Mouse (Mus musculus) gastrocnemius, postnatal 25 days (tissue): ENCODE data around the gene Arhgap28. TPM values are rescaled to one million over a fixed set of nuclear protein-coding genes. Genes with fewer than 3 reads are reported as not detected.
A peak's percentile ranks its signal among the peaks of the same experiment; 100 is the strongest.

Experiments used
- DNase-seq: peaks from one replicate; pipeline ENCODE4 v3.0.0; 2022
- long read RNA-seq, 2 experiments: library from polyadenylated mRNA; stranded (forward); transcript quantifications; one replicate each; pipeline ENCODE4 v2.0.0; 2021
- total RNA-seq, 2 experiments: library from RNA; stranded (reverse); gene quantifications; 1 replicate in 1 of 2; 2 replicates in 1 of 2; pipeline ENCODE4 v1.2.3; 2021

Arhgap28 gene
- 1 to 10 TPM; 1.1 to 1.6 TPM for total RNA-seq
- long read RNA-seq, experiment 1 = 0 reads
- long read RNA-seq, experiment 2, full-length matches to known transcripts = 1 of 2 reads
- long read RNA-seq, experiment 2, partial matches to known transcripts = 0 of 2 reads
- long read RNA-seq, experiment 2, other reads (novel, unspliced or antisense) = 1 of 2 reads

GRCm38 (mm10) chr17:68003741-68004560 lies at the start of gene Arhgap28:
Gene Arhgap28 (minus strand): TSS chr17:68004120.
- DNase-seq = peak; percentile 85

GRCm38 (mm10) chr17:68046341-68046675 lies 42.4 kb upstream of the Arhgap28 start:
- DNase-seq = no peak

GRCm38 (mm10) chr17:68045655-68046340 lies 41.9 kb upstream of the Arhgap28 start:
- no peak for DNase-seq

- no peak for DNase-seq
Observed at GRCm38 (mm10) chr17:68042377-68042776, 38.5 kb upstream of the Arhgap28 start.

- DNase-seq = no peak
Observed at GRCm38 (mm10) chr17:68037011-68037410, 33.1 kb upstream of the Arhgap28 start.

GRCm38 (mm10) chr17:68029495-68029894 lies 25.6 kb upstream of the Arhgap28 start:
- DNase-seq = no peak

- DNase-seq = no peak
Observed at GRCm38 (mm10) chr17:68028519-68028918, 24.6 kb upstream of the Arhgap28 start.

- no peak for DNase-seq
Observed at GRCm38 (mm10) chr17:68024327-68024726, 20.4 kb upstream of the Arhgap28 start.

- no peak for DNase-seq
Observed at GRCm38 (mm10) chr17:68019466-68020065, 15.6 kb upstream of the Arhgap28 start.

GRCm38 (mm10) chr17:68017095-68017494 lies 13.2 kb upstream of the Arhgap28 start:
- no peak for DNase-seq

GRCm38 (mm10) chr17:68011606-68012005 lies 7.7 kb upstream of the Arhgap28 start:
- no peak for DNase-seq

GRCm38 (mm10) chr17:68010041-68010440 lies 6.1 kb upstream of the Arhgap28 start:
- no peak for DNase-seq

- no peak for DNase-seq
Observed at GRCm38 (mm10) chr17:68004581-68005330, 836 bp upstream of the Arhgap28 start.

- no peak for DNase-seq
Observed at GRCm38 (mm10) chr17:68002608-68003595, 1.0 kb downstream of the Arhgap28 start.

- DNase-seq = no peak
Observed at GRCm38 (mm10) chr17:67999801-68000200, 4.1 kb downstream of the Arhgap28 start.

- DNase-seq = no peak
Observed at GRCm38 (mm10) chr17:67996769-67997155, 7.2 kb downstream of the Arhgap28 start.

- peak; percentile 13 for DNase-seq
Observed at GRCm38 (mm10) chr17:67996097-67996768, 7.7 kb downstream of the Arhgap28 start.

- no peak for DNase-seq
Observed at GRCm38 (mm10) chr17:67995277-67995819, 8.6 kb downstream of the Arhgap28 start.

GRCm38 (mm10) chr17:67994861-67995260 lies 9.1 kb downstream of the Arhgap28 start:
- no peak for DNase-seq
